ENCODE assay signal across 17 mouse cellular contexts in the genomic region with DNA sequence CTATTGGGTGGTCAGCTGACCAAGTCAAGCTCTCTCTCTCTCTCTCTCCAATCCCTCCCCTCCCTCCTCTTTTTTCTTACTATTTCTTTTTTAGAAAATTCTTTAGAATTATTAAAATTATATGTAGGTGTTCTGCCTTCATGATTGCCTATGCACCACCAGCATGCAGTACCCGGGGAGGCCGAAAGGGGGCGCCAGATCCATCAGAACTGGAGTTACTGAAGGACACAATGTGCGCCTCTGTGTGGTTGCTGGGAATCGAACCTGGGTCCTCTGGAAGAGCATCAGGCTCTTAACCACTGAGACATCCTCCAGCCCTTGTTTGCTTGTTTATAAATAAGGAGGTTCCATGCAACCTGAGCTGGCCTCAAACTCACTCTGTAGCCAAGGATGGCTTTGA. TPM values are rescaled to one million over a fixed set of nuclear protein-coding genes. Genes with fewer than 3 reads are reported as not detected.
DNase-seq lines count a peak whose midpoint lies in the region; ATAC-seq and TF ChIP-seq lines count a peak whose summit lies in the region.
"Had no signal": no experiment of that assay in that cellular context is flagged by ENCODE, and none has a peak within 500 bp of the region (broad histone marks: within the 10 kb centered on the region; RNA-seq: fewer than 3 reads in every experiment).

No protein-coding gene starts in this region.

- peaks cover 23% of the 10 kb centered on the region for H3K27me3 ChIP-seq in G1E (ENCODE audit: insufficient read depth, low read length)
- peaks cover 53% of the 10 kb centered on the region for H3K27me3 ChIP-seq in embryonic facial prominence, embryonic 10.5 days (replicated peaks; ENCODE audit: low read depth, poor library complexity, severe bottlenecking)

- ATAC-seq in G1E (ENCODE audit: extremely low read depth, insufficient number of reproducible peaks, low FRiP score, poor library complexity, severe bottlenecking), result no peak

- DNase-seq in kidney, postnatal 10 days, result peak; percentile 26
- no peak for DNase-seq in kidney, adult 9 months
- peak; percentile 42 for DNase-seq in right cerebral cortex, postnatal 4 days
- no peak for DNase-seq in right cerebral cortex, postnatal 14 days
- no peak for DNase-seq in G1E (ENCODE audit: low spot score)
- DNase-seq in induced T-regulatory cell, adult 2 months (ENCODE audit: low read depth), result peak; percentile 36
- DNase-seq in embryonic facial prominence, embryonic 10.5 days (ENCODE audit: low spot score), result no peak
- DNase-seq: gastrocnemius, postnatal 25 days; midbrain, embryonic 14.5 days had no signal

- H3K4me3 ChIP-seq in G1E (ENCODE audit: low read depth, low read length), result no peak overlapping the region
- no peak overlapping the region for H3K4me3 ChIP-seq in embryonic facial prominence, embryonic 10.5 days
- H3K4me3 ChIP-seq: embryonic facial prominence, embryonic 13.5 days; forebrain, embryonic 12.5 days; heart, embryonic 12.5 days; hindbrain, embryonic 12.5 days; kidney, embryonic 15.5 days; limb, embryonic 13.5 days; neural tube, embryonic 13.5 days had no signal

- H3K27ac ChIP-seq in embryonic facial prominence, embryonic 10.5 days (replicated peaks), result no peak overlapping the region
- H3K27ac ChIP-seq: embryonic facial prominence, embryonic 13.5 days; kidney, embryonic 15.5 days; limb, embryonic 13.5 days; macrophage had no signal

- no peaks in the 10 kb centered on the region; the same call in 1 of the 2 replicates for H3K4me1 ChIP-seq in G1E (ENCODE audit: insufficient read depth, low read depth, low read length)
- peaks cover 50% of the 10 kb centered on the region for H3K4me1 ChIP-seq in embryonic facial prominence, embryonic 10.5 days

- peak; percentile 59 for TF ChIP-seq CTCF in G1E (IDR thresholded peaks at IDR 0.05; ENCODE audit: low read depth, low read length)

- H3K9me3 ChIP-seq in G1E (replicated peaks), result no peaks in the 10 kb centered on the region; the same call in 1 of the 2 replicates
- no peaks in the 10 kb centered on the region for H3K9me3 ChIP-seq in embryonic facial prominence, embryonic 10.5 days
- H3K9me3 ChIP-seq: embryonic facial prominence, embryonic 13.5 days; forebrain, embryonic 12.5 days; heart, embryonic 12.5 days; hindbrain, embryonic 12.5 days; kidney, embryonic 15.5 days; limb, embryonic 13.5 days; neural tube, embryonic 13.5 days had no signal

- H3K36me3 ChIP-seq in G1E (replicated peaks), result no peaks in the 10 kb centered on the region
- no peaks in the 10 kb centered on the region for H3K36me3 ChIP-seq in embryonic facial prominence, embryonic 10.5 days (replicated peaks)
- H3K36me3 ChIP-seq: embryonic facial prominence, embryonic 13.5 days; forebrain, embryonic 12.5 days; heart, embryonic 12.5 days; hindbrain, embryonic 12.5 days; kidney, embryonic 15.5 days; limb, embryonic 13.5 days; neural tube, embryonic 13.5 days had no signal

- WGBS in embryonic facial prominence, embryonic 10.5 days, result 78% methylated on average over 5 of the region's 5 CpGs

RNA-seq across cellular contexts. Expression of a gene that starts 39.5 kb away (rescaled TPM):
- 717 and 822 TPM in 2 replicates for total RNA-seq in G1E (2014; fragmentation: Nextera tagmentation)
- total RNA-seq in G1E (2017), result 184 and 222 TPM in 2 replicates
- 540 and 565 TPM in 2 replicates for polyA plus RNA-seq in G1E (2012)
- polyA plus RNA-seq in embryonic facial prominence, embryonic 10.5 days (2016; fragmentation: Nextera tagmentation; extraction: Ambion mirVana), result 13.0 and 16.4 TPM in 2 replicates

Comparison
In these comparisons a context has a peak if more than half of its experiments do, and no peak if none do; other contexts are left out.
1. DNase-seq: peak in kidney, postnatal 10 days (single experiment), right cerebral cortex, postnatal 4 days (single experiment) and induced T-regulatory cell, adult 2 months (single experiment); none in kidney, adult 9 months (single experiment), right cerebral cortex, postnatal 14 days (single experiment), G1E (single experiment) and embryonic facial prominence, embryonic 10.5 days (single experiment).
2. RNA of a gene that starts 39.5 kb away (polyA plus RNA-seq): 540 to 565 TPM in G1E; 13.0 to 16.4 TPM in embryonic facial prominence, embryonic 10.5 days; every median in the first group is over 10 times any median in the second.